Mouse (Mus musculus) left cerebral cortex, postnatal 36 days (tissue): ENCODE results near the gene Trim27. TPM values are rescaled to one million over a fixed set of nuclear protein-coding genes. Genes with fewer than 3 reads are reported as not detected.

Experiments used
- DNase-seq, 2 experiments: peaks; one replicate each; pipeline ENCODE4 v3.0.0; 2021 to 2022; ENCODE audit warnings: low spot score in 2 of 2, mixed read lengths in 1 of 2
- intact Hi-C: fragments of 180-260 bp; cut with DNase I; formaldehyde crosslinking; loops from one replicate; pipeline ENCODE4 v1.15.1; 2025
- total RNA-seq, 2 experiments: library from RNA; stranded (reverse); gene quantifications; 2 replicates each; pipeline ENCODE4 v1.2.3; 2021

Trim27 gene
- total RNA-seq = 10 to 100 TPM; 34.0 TPM

DNA sequence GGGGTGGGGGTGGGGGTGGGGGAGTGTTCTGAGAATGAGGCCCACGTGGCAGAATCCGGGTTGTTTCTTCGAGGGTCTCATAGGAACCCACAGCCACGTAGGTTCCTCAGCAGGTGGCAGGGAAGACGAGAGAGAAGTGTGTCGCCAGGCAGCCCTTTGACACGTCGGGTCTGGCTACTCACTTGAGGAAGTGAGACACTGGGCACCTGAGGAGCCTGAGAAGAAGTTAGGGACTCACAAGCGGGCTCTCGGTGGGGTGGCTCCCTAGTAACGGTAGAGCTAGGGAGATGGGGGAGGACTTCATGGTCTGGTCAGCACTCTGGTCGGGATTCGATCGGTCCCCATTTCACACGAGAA, at the start of gene Trim27:
TSS of gene Trim27 (plus strand) at position 79 of the 357 bp plus-strand sequence.
- DNase-seq = no peak
- intact Hi-C loops = no loop called here

DNA sequence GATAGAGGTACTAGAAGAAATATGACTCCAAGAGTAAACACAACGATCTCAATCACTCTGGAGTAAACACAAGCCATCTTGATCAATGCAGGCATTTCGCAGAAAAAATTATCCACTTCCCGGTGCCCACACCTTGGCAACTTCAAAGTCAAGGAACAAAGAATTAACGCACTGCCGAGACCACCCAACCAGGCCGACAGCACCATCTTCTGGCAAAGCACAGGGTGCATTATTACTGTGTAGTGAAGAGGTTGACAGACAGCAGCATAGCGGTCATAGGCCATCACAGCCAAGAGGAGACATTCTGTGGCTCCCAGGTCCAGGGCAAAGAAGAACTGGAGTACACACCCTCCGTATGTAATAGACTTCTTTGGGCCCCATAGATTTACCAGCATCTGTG, 36.8 kb upstream of the Trim27 start:
- no peak for DNase-seq
- intact Hi-C loops = no loop called here

DNA sequence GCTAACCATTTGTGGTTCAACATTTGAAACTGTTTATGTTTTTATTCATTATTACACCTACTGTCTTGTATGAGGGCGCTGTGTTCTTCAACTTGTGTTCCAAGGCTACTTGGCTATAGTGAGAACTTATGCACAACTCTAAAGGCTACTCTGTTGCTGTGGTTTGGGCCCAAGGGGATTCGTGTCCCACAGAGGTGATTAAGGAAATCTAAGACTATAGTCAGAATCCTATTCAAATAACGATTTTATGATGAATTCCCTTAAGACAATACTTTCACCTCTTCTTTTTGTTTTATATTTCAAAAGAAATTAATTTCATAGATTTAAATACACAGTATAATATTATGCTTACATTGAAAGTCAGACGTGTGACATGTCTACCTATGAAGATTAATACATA, 33.5 kb upstream of the Trim27 start, which contains the start of gene Olfr1368:
TSS of gene Olfr1368 (minus strand) at position 101 of the 400 bp plus-strand sequence.
- intact Hi-C loops = no loop called here
- DNase-seq = no peak

DNA sequence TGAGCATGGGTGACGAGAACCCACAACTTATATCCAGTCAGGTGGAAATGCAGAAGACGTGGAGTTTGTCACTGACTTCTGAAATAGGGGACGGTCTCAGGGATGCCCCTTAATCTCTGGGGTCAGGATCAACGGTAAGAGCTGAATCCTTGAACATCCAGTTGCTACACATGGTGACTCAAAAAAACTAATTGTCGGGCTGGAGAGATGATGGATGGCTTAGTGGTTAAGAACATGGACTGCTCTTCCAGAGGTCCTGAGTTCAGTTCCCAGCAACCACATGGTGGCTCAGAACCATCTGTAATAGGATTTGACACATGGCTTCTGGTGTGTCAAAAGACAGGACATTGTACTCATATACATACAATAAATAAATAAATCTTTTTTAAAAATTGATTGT, 23.4 kb upstream of the Trim27 start:
- intact Hi-C loops = no loop called here
- DNase-seq = no peak

DNA sequence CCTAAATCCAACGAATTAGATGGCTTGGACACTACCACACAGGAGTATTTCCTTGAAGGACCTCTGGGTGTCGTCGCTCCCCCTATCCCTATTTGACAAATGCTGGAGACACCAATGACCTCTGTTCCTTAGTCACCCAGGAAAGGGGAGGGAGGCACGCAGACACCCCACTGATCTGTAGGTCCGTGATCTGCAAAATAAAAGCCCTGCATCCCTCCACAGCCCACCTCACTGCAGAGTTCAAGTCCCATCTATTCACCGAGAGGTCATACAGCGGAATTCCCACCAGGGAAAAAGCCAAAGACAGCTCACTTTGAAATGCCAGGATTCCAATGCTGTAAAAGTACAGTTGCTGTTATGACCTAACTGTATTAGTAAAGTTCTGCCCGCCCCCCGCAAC, 21.2 kb upstream of the Trim27 start:
- DNase-seq = no peak
- intact Hi-C loops = loop anchor here (2.0 kb wide), 1 partner anchor 859 kb away; no protein-coding TSS in a partner anchor

DNA sequence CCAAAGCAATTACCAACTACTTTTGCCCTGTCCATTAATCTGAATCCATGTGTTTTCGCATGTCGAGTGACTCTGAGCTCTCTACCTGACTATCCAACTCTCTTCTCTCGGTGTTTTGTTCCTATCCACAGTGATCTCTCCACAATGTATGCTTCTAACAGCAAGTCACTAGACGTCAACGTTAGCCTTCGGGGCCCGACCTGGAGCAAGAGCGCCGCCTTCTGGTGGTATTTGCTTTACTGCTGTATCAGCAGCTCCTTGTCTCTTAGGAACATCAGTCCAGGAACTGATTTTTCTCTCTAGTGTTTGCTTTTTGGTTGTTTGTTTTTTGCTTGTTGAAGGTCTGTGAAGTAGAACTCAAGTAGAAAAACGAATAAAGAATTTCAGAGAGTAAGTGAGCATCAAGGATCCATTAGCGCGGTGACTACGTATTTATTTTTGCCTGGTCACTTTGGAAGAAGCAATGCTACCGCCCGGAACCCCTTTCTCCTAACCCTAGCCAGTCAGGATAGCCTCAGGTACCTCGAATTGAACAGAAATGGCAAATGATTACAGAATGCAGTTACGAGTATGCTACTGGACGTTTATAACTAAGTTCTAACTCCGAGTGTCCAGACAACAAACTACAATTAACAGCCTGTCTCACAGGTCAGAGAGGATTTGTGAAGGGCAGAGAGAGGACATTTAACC, 20.3 kb upstream of the Trim27 start:
- peak; percentile 60 to 80 for DNase-seq
- intact Hi-C loops = loop anchor here (2.0 kb wide), 1 partner anchor 860 kb away; no protein-coding TSS in a partner anchor

DNA sequence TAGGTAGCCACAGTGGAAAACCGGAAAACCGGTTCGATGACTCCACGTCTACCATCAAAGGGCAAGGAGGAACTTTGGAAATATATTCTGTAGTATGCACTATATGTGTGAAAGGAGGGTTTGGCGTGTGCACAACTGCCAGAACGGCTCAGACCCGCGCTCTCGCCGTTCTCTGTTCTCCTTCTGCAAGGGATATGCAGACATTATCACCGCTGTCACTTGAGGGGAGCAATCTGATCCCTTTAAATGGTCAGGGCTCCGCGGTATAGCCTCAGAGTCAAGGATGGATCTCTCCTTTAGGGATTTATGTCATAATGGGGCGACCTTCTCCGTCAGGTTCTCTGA, 19.8 kb upstream of the Trim27 start:
- intact Hi-C loops = loop anchor here (2.0 kb wide), 1 partner anchor 861 kb away; no protein-coding TSS in a partner anchor
- DNase-seq = no peak

DNA sequence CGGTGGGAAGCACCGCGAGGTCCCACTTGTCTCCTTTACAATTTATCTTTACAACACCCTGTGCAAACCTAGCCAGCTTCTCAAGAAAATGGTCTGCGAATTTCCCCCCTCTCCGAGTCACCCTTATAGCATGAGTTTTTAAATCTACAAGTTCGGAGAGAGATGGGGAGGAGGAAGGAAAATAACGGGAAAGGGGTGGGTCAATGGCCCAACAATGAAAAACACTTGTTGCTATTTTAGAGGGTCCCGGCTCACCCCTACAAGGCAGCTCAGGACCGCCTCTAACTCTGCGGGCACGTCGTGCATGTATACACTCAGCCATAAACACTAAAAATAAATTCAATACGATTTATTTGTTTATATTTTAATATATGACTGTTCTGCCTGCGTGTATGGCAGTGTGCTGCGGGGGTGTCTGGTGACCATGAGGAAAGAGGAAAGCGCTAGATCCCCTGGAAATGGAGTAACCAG, 19.2 kb upstream of the Trim27 start:
- intact Hi-C loops = loop anchor here (2.0 to 10.0 kb wide), 3 partner anchors 41 to 865 kb away; partner anchors contain the start of genes Hist1h2ai, Hist1h2bl and Hist1h3h
- no peak for DNase-seq

DNA sequence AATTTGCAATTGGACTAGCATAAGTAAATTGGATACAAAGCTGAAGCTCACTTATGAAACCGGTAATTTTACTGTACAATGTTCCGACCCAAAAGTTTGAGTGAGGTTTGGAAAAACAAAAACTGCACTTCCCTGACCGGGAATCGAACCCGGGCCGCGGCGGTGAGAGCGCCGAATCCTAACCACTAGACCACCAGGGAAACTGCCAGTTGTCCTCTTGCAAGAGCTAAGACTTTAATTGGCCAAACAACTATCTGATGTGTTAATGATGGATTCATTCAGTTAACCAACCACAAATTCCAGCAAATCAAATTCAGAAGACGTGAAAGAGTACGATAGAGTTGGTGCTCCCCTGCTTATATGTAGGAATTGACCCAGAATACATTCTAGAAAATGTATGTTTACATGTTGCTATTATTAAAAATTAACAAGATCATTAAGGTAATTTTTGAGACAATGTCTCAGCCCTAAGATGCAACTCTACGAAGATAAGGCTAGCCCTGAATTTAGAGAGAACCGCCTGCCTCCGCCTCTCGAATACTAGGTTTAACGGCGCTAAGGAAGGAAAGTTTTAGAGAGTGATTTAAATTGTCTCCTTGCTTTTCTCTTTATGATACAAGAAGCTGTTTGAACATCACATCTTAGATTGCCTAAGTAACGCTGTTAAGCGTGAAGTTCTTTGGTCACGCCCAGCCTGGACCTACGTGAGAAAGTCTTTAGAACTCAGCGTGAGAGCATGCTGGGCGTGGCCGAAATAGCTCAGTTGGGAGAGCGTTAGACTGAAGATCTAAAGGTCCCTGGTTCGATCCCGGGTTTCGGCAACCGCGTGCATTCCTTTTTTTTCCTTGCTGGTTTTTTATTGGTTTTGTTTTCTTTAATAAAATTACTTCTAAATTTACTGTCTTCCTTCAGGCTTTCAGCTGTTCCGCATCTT, 18.3 kb upstream of the Trim27 start:
- intact Hi-C loops = loop anchor here (2.0 to 10.0 kb wide), 3 partner anchors 40 to 864 kb away; partner anchors contain the start of genes Hist1h2ai, Hist1h2bl and Hist1h3h
- DNase-seq = peak; percentile 87 to 91

DNA sequence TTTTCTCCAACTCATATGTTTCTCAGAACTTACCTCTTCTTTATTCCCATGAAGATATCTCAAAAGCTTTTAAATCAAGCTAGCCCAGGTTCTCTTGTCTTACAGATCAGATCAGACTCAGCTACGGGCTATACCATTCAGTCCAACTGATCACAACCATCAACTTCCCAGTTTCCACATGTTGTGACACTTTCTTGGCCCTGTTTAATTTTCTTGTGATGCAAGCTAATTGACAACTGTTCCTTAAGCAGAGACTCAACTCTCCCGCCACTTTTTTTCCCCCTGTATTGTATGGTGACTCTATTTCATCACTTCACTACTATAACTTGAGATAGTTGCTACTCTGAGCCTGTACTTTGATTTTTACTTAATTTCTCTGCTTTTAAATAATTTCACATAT, 17.7 kb upstream of the Trim27 start:
- no peak for DNase-seq
- intact Hi-C loops = loop anchor here (2.0 to 10.0 kb wide), 3 partner anchors 39 to 863 kb away; partner anchors contain the start of genes Hist1h2ai, Hist1h2bl and Hist1h3h

DNA sequence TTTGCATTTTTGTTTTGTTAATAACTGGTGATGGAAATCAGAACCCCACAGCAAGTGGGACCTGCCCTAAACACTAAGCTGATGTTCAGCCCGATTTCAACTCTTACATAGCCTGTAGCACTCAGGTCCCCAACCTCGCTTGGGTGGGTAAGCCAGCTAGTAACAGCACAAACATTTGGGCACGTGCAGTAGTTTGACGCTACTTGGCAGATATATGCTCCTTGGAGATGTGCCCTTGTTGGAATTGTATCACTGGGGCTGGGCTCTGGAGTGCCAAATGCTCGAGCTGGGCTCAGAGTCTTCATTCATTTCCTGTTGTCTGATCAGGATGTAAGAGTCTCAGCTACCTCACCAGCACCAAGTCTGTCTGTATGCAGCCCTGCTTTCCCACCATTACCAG, 16.7 kb upstream of the Trim27 start:
- DNase-seq = no peak
- intact Hi-C loops = loop anchor here (10.0 kb wide), 2 partner anchors 552 to 862 kb away; partner anchors contain the start of genes Hist1h2ai, Hist1h2bl and Hist1h3h

DNA sequence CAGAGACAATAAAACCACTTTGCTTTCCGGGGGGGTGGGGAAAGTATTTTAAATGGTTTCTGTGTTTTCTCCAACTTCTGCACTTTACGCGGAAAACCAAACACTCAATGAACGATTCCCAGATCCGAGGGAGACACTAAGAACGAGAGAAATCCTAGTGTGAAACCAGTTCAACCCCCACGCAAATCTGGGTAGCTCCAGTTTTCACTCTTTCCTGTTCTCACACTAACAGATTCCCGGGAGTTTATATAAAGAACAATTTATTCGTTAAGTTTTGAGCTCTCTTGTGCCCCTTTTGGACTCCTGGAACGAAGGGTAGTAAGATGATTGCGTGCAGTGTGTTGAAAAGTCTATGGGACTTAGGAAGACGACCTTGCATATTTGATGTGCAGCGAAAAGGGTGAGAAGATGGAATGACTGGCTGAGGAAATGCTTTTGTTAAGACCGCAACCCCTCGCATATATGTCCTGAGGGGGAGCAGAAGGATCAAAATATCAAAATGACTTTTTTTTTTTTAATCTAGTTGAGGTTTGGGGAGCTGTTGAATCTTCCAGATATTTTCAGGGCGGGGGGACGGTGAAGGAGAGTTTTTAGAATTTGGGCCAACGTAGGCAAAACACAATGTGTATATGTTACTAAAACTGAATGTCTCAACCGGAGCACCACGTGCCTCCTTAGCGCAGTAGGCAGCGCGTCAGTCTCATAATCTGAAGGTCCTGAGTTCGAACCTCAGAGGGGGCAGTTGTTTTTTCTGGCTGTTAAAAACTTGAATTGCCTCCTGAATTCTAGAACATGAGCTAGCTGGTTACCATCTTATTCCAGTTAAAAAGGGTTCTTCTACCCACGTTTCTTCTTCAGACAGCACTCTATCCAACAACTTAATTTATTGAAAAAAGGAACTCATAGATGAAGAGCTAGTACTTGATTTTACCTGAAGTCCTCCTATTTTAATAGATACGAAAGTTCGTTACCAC, 12.0 kb upstream of the Trim27 start:
- DNase-seq = peak; percentile 77 to 83
- intact Hi-C loops = loop anchor here (5.0 to 10.0 kb wide), 3 partner anchors 90 to 858 kb away; partner anchors contain the start of genes Hist1h2ai, Hist1h2bl and Hist1h3h

DNA sequence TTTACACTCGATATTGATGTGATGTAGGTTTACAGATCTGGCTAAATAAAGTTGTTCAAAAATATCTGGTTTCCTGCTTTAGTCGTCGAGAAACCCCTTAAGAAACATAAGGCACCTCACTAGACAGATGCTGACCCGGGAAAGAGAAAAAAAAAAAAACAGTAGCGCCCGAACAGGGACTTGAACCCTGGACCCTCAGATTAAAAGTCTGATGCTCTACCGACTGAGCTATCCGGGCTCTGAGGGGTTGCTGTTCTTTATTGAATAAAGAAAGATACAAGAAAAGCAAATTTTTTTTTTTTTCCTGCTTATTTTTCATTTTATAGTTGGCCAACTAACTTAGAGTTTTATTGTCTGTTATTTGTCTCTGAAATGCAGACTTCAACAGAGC, 11.3 kb upstream of the Trim27 start:
- no peak for DNase-seq
- intact Hi-C loops = loop anchor here (5.0 to 10.0 kb wide), 3 partner anchors 89 to 857 kb away; partner anchors contain the start of genes Hist1h2ai, Hist1h2bl and Hist1h3h

DNA sequence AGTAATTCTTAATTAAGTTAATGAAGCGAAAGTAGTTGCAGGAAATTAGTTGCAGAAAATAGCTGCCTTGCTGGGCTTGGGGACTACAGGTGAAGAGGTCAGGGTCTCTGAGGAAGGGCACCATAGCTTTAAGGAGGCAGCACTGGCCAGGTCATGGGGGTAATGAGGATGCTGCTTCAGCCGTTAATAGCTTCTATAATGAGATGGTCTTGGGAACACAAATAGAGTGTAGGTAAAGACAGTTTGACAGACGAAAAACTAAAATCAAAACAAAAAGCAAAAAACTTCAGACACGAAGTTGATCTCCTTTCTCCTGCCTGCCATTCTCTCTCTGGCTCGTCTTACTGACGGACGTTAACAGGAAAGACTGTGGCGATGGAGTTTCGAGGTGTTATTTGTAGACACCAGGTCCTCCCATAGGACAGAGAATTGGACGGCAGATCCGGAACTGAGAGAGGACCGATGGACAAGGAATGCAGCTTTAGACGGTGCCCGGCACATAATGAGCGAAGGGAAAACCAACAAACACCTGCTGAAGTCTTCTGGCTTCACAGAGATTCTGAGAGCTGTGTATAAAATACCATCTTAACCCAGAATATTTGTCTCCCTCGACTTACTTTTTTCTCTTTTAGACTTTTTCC, 10.8 kb upstream of the Trim27 start:
- DNase-seq = peak in 1 of 2 experiments; percentile 30
- intact Hi-C loops = loop anchor here (5.0 to 10.0 kb wide), 3 partner anchors 89 to 856 kb away; partner anchors contain the start of genes Hist1h2ai, Hist1h2bl and Hist1h3h

DNA sequence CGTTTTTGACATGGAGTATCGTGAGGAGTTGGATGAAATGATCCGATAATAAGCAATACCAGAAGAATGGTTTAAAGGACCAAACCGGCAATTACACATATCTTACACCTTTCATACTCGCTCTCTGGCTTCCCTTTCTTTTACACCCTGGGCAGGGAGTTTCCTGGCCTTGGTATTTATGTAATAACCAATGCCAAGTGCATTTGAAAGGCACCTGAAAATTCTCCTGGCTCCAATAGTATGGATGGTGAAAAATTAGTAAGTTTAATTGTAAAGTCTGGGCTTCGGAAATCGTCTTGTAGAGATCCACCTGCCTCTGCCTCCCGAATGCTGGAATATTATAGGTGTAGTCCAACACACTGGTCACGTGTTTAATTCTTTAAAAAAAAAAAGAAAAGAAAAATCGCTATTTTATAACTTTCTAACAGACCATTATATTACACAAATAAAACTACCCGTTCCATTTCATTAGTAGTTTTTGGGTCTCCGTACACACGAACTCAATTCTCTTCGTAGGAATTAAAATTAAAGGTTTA, 10.1 kb upstream of the Trim27 start:
- DNase-seq = no peak
- intact Hi-C loops = loop anchor here (5.0 to 10.0 kb wide), 3 partner anchors 88 to 856 kb away; partner anchors contain the start of genes Hist1h2ai, Hist1h2bl and Hist1h3h

DNA sequence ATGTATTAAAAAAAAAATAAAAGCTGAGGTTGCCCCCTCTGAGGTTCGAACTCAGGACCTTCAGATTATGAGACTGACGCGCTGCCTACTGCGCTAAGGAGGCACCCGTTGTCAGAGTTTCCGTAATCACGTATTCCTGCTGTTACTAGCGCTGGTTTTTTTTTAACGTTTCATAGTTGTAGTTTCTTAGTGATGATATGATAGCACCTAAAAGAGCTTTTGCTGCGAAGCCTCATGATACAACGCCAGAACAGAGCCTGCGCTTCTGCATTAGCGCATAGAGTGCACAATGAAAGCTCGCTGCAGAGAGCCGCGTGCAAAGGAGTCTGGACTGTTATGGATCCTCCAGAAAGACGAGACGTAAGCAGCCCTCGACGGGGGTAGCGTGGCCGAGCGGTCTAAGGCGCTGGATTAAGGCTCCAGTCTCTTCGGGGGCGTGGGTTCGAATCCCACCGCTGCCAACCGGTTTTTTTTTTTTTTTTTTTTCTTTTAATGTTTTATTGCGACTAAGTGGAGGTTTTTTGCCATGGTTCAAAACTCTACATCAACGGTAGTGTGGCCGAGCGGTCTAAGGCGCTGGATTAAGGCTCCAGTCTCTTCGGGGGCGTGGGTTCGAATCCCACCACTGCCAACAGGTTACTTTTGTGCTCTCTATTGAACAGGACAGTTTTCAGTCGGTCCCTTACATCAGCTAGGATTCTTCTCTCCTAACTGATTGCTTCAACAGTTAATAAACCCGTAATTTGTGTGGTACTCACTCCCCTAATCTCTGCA, 9.4 kb upstream of the Trim27 start:
- DNase-seq = peak; percentile 72 to 75
- intact Hi-C loops = loop anchor here (5.0 to 10.0 kb wide), 6 partner anchors 47 to 855 kb away; partner anchors contain the start of genes Hist1h2ai, Hist1h2bl and Hist1h3h
